Mouse (Mus musculus): ENCODE measurements around the gene Klhl2.
A peak's percentile ranks its signal among the peaks of the same experiment; 100 is the strongest.

Gene Klhl2

GRCm38 (mm10) chr8:64831656-64832055 lies 18.2 kb downstream of the Klhl2 start:
- DNase-seq (ENCODE audit: low spot score in 2 of 2) = no peak

GRCm38 (mm10) chr8:64829921-64830320 lies 19.9 kb downstream of the Klhl2 start:
- DNase-seq (ENCODE audit: low spot score in 2 of 2) = no peak

GRCm38 (mm10) chr8:64829391-64829790 lies 20.4 kb downstream of the Klhl2 start:
- no peak for DNase-seq (ENCODE audit: low spot score in 2 of 2)

- no peak for DNase-seq (ENCODE audit: low spot score in 2 of 2)
Observed at GRCm38 (mm10) chr8:64828466-64828865, 21.4 kb downstream of the Klhl2 start.

- no peak for DNase-seq (ENCODE audit: low spot score in 2 of 2)
Observed at GRCm38 (mm10) chr8:64827356-64827755, 22.5 kb downstream of the Klhl2 start.

- DNase-seq (ENCODE audit: low spot score in 2 of 2) = no peak
Observed at GRCm38 (mm10) chr8:64826461-64826860, 23.4 kb downstream of the Klhl2 start.

- peak; percentile 37 to 64 for DNase-seq (ENCODE audit: low spot score in 2 of 2)
Observed at GRCm38 (mm10) chr8:64823905-64824304, 25.9 kb downstream of the Klhl2 start.

- DNase-seq (ENCODE audit: low spot score in 2 of 2) = no peak
Observed at GRCm38 (mm10) chr8:64820940-64821339, 28.9 kb downstream of the Klhl2 start.

- DNase-seq (ENCODE audit: low spot score in 2 of 2) = no peak
Observed at GRCm38 (mm10) chr8:64811790-64812189, 38.0 kb downstream of the Klhl2 start.

GRCm38 (mm10) chr8:64811083-64811482 lies 38.7 kb downstream of the Klhl2 start:
- no peak for DNase-seq (ENCODE audit: low spot score in 2 of 2)

- DNase-seq (ENCODE audit: low spot score in 2 of 2) = no peak
Observed at GRCm38 (mm10) chr8:64806558-64806957, 43.3 kb downstream of the Klhl2 start.

GRCm38 (mm10) chr8:64804971-64805370 lies 44.8 kb downstream of the Klhl2 start:
- no peak for DNase-seq (ENCODE audit: low spot score in 2 of 2)

GRCm38 (mm10) chr8:64799306-64799705 lies 50.5 kb downstream of the Klhl2 start:
- no peak for DNase-seq (ENCODE audit: low spot score in 2 of 2)

- no peak for DNase-seq (ENCODE audit: low spot score in 2 of 2)
Observed at GRCm38 (mm10) chr8:64798503-64798902, 51.3 kb downstream of the Klhl2 start.

GRCm38 (mm10) chr8:64797751-64798150 lies 52.1 kb downstream of the Klhl2 start:
- DNase-seq (ENCODE audit: low spot score in 2 of 2) = no peak

- DNase-seq (ENCODE audit: low spot score in 2 of 2) = no peak
Observed at GRCm38 (mm10) chr8:64791250-64791881, 58.5 kb downstream of the Klhl2 start.

- no peak for DNase-seq (ENCODE audit: low spot score in 2 of 2)
Observed at GRCm38 (mm10) chr8:64790418-64790817, 59.4 kb downstream of the Klhl2 start.

GRCm38 (mm10) chr8:64788715-64789114 lies 61.1 kb downstream of the Klhl2 start:
- DNase-seq (ENCODE audit: low spot score in 2 of 2) = peak in 1 of 2 experiments; percentile 31

- DNase-seq (ENCODE audit: low spot score in 2 of 2) = no peak
Observed at GRCm38 (mm10) chr8:64786801-64787200, 63.0 kb downstream of the Klhl2 start.

GRCm38 (mm10) chr8:64784235-64784634 lies 65.6 kb downstream of the Klhl2 start:
- DNase-seq (ENCODE audit: low spot score in 2 of 2) = no peak

GRCm38 (mm10) chr8:64781947-64782346 lies 67.9 kb downstream of the Klhl2 start:
- DNase-seq (ENCODE audit: low spot score in 2 of 2) = no peak

- DNase-seq (ENCODE audit: low spot score in 2 of 2) = no peak
Observed at GRCm38 (mm10) chr8:64777925-64778324, 71.9 kb downstream of the Klhl2 start.

- DNase-seq (ENCODE audit: low spot score in 2 of 2) = no peak
Observed at GRCm38 (mm10) chr8:64774136-64774535, 75.7 kb downstream of the Klhl2 start.

GRCm38 (mm10) chr8:64770814-64771213 lies 79.0 kb downstream of the Klhl2 start:
- DNase-seq (ENCODE audit: low spot score in 2 of 2) = no peak

All from right cerebral cortex, postnatal 36 days (tissue).